Mouse (Mus musculus) midbrain, embryonic 13.5 days (tissue): ENCODE results near the gene Atp6v1g1. TPM values are rescaled to one million over a fixed set of nuclear protein-coding genes. Genes with fewer than 3 reads are reported as not detected.

Experiments
- ATAC-seq: fragments of 200-750 bp; cut with Nextera tagmentation; 2 replicates; pipeline ENCODE4 v1.8.0; 2017; ENCODE audit warnings: mild to moderate bottlenecking, moderate TSS enrichment, moderate library complexity
- H3K27ac ChIP-seq: fragments of 300-500 bp; sonication (generic); 2 replicates; pipeline ENCODE4 v1.5.1; 2015; ENCODE audit warnings: inconsistent platforms, mild to moderate bottlenecking, moderate library complexity
- H3K27me3 ChIP-seq: fragments of 300-500 bp; sonication (generic); 2 replicates; pipeline ENCODE4 v1.6.1; 2015; ENCODE audit warnings: mild to moderate bottlenecking, inconsistent platforms
- H3K36me3 ChIP-seq: fragments of 300-500 bp; sonication (generic); 2 replicates; pipeline ENCODE4 v1.6.1; 2015; ENCODE audit warnings: mild to moderate bottlenecking, inconsistent platforms
- H3K4me1 ChIP-seq: fragments of 300-500 bp; sonication (generic); replicated peaks from 2 replicates; pipeline ENCODE4 v1.6.1; 2015; ENCODE audit warnings: inconsistent platforms
- H3K4me2 ChIP-seq: fragments of 300-500 bp; sonication (generic); replicated peaks from 2 replicates; pipeline ENCODE4 v1.6.1; 2015; ENCODE audit warnings: moderate library complexity, mild to moderate bottlenecking, inconsistent platforms
- H3K4me3 ChIP-seq: fragments of 300-500 bp; sonication (generic); replicated peaks from 2 replicates; pipeline ENCODE4 v1.5.1; 2015; ENCODE audit warnings: mild to moderate bottlenecking, inconsistent platforms
- H3K9ac ChIP-seq: fragments of 300-500 bp; sonication (generic); replicated peaks from 2 replicates; pipeline ENCODE4 v1.6.1; 2015; ENCODE audit warnings: mild to moderate bottlenecking, inconsistent platforms
- H3K9me3 ChIP-seq: fragments of 300-500 bp; sonication (generic); 2 replicates; pipeline ENCODE4 v1.6.1; 2016; ENCODE audit warnings: mild to moderate bottlenecking, inconsistent platforms
- WGBS: fragments of 180-500 bp; shearing (Covaris S2); methylation state at CpG from one replicate; pipeline ENCODE4 v1.1.7; 2015; 5-methylcytosine and 5-hydroxymethylcytosine counted together
- polyA plus RNA-seq: library from polyadenylated mRNA; unstranded; fragments of >200 nt; fragmentation: Nextera tagmentation; extraction: Ambion mirVana; gene quantifications from 2 replicates; pipeline ENCODE4 v1.2.1, GENCODE M21; 2015

Atp6v1g1 gene
- polyA plus RNA-seq, 1 experiment from 2014 or later: 461 TPM

- Histone ChIP-seq H3K9ac (no peak overlapping the region), H3K36me3 (no peaks in the 10 kb centered on the region), H3K4me3 (no peak overlapping the region), H3K27ac (no peak overlapping the region), H3K4me1 (0 out of 2 replicates have a peak, but pooled peaks cover 4% of the 10 kb centered on the region), H3K4me2 (no peak overlapping the region), H3K9me3 (no peaks in the 10 kb centered on the region), H3K27me3 (no peaks in the 10 kb centered on the region)
- 83% methylated on average over 4 of the region's 4 CpGs for WGBS
- no peak for ATAC-seq
Observed at GRCm38 (mm10) chr4:63590538-63590937, 46.0 kb downstream of the Atp6v1g1 start.

- no peak overlapping the region for H3K4me3 ChIP-seq
- no peaks in the 10 kb centered on the region for H3K36me3 ChIP-seq
- H3K4me2 ChIP-seq: no peak overlapping the region
- no peak for ATAC-seq
- H3K27ac ChIP-seq: no peak overlapping the region
- 0 out of 2 replicates have a peak, but pooled peaks cover 4% of the 10 kb centered on the region for H3K4me1 ChIP-seq
- H3K9me3 ChIP-seq: no peaks in the 10 kb centered on the region
- no peak overlapping the region for H3K9ac ChIP-seq
- 81% methylated on average over 5 of the region's 5 CpGs for WGBS
- no peaks in the 10 kb centered on the region for H3K27me3 ChIP-seq
Observed at GRCm38 (mm10) chr4:63594459-63595110, 50.0 kb downstream of the Atp6v1g1 start.

- Histone ChIP-seq H3K36me3 (no peaks in the 10 kb centered on the region), H3K9me3 (no peaks in the 10 kb centered on the region), H3K4me2 (no peak overlapping the region), H3K4me3 (no peak overlapping the region), H3K27ac (no peak overlapping the region), H3K27me3 (no peaks in the 10 kb centered on the region), H3K4me1 (0 out of 2 replicates have a peak, but pooled peaks cover 4% of the 10 kb centered on the region), H3K9ac (no peak overlapping the region)
- no peak for ATAC-seq
- WGBS: 84% methylated on average over 10 of the region's 10 CpGs
Observed at GRCm38 (mm10) chr4:63595259-63595658, 50.7 kb downstream of the Atp6v1g1 start.

GRCm38 (mm10) chr4:63596010-63596409 is 51.4 kb downstream of the Atp6v1g1 start:
- no peak overlapping the region for H3K4me2 ChIP-seq
- H3K9me3 ChIP-seq: no peaks in the 10 kb centered on the region
- no peaks in the 10 kb centered on the region for H3K27me3 ChIP-seq
- H3K27ac ChIP-seq: no peak overlapping the region
- no peak overlapping the region for H3K4me3 ChIP-seq
- H3K36me3 ChIP-seq: no peaks in the 10 kb centered on the region
- 97% methylated on average over 4 of the region's 4 CpGs for WGBS
- H3K4me1 ChIP-seq: 0 out of 2 replicates have a peak, but pooled peaks cover 4% of the 10 kb centered on the region
- ATAC-seq: no peak
- H3K9ac ChIP-seq: no peak overlapping the region

Other genes starting within 250 kb of the Atp6v1g1 start
- gene Orm1, start 200.2 kb upstream of the Atp6v1g1 start, polyA plus RNA-seq: not detected in 2 replicates
- not detected in 2 replicates for gene Orm3, start 188.6 kb upstream of the Atp6v1g1 start, polyA plus RNA-seq
- not detected in 2 replicates for gene Orm2, start 182.3 kb upstream of the Atp6v1g1 start, polyA plus RNA-seq
- 10.7 and 11.8 TPM in 2 replicates for gene Akna, start 141.4 kb upstream of the Atp6v1g1 start, polyA plus RNA-seq
- gene Whrn, start 48.8 kb upstream of the Atp6v1g1 start, polyA plus RNA-seq: 6.6 and 10.3 TPM in 2 replicates
- 2.7 and 2.8 TPM in 2 replicates for gene Tmem268, start 14.0 kb downstream of the Atp6v1g1 start, polyA plus RNA-seq
- gene Gm11213, start 60.5 kb downstream of the Atp6v1g1 start, polyA plus RNA-seq: not detected in 2 replicates
- not detected in 2 replicates for gene Tex48, start 77.7 kb downstream of the Atp6v1g1 start, polyA plus RNA-seq
- not detected in 2 replicates for gene Gm11214, start 118.6 kb downstream of the Atp6v1g1 start, polyA plus RNA-seq
- gene Tnfsf15, start 200.3 kb downstream of the Atp6v1g1 start, polyA plus RNA-seq: not detected in 2 replicates